Mouse (Mus musculus) stomach, postnatal 0 days (tissue): ENCODE measurements around the gene Kansl2. TPM values are rescaled to one million over a fixed set of nuclear protein-coding genes. Genes with fewer than 3 reads are reported as not detected.

ENCODE experiments used
- ATAC-seq: fragments of 200-750 bp; cut with Nextera tagmentation; 2 replicates; pipeline ENCODE4 v1.8.0; 2017; ENCODE audit not compliant: low FRiP score, low TSS enrichment
- DNase-seq: peaks from one replicate; pipeline ENCODE4 v3.0.0-alpha.2; 2016; ENCODE audit warnings: low spot score
- H3K27ac ChIP-seq: fragments of 300-500 bp; sonication (generic); replicated peaks from 2 replicates; pipeline ENCODE4 v1.5.1; 2014; ENCODE audit warnings: mild to moderate bottlenecking, control low read depth
- H3K27me3 ChIP-seq: fragments of 300-500 bp; sonication (generic); 2 replicates; pipeline ENCODE4 v1.6.1; 2014; ENCODE audit warnings: low read length; ENCODE audit not compliant: control insufficient read depth, insufficient read depth
- H3K36me3 ChIP-seq: fragments of 300-500 bp; sonication (generic); 2 replicates; pipeline ENCODE4 v1.6.1; 2014; ENCODE audit warnings: low read length, mixed read lengths; ENCODE audit not compliant: control insufficient read depth, insufficient read depth
- H3K4me1 ChIP-seq: fragments of 300-500 bp; sonication (generic); replicated peaks from 2 replicates; pipeline ENCODE4 v1.6.1; 2014; ENCODE audit warnings: antibody characterized with exemption; ENCODE audit not compliant: control insufficient read depth, insufficient read depth
- H3K4me2 ChIP-seq: fragments of 300-500 bp; sonication (generic); replicated peaks from 2 replicates; pipeline ENCODE4 v1.6.1; 2014; ENCODE audit warnings: low read depth, mild to moderate bottlenecking, control low read depth, moderate library complexity
- H3K4me3 ChIP-seq: fragments of 300-500 bp; sonication (generic); 2 replicates; pipeline ENCODE4 v1.5.1; 2014; ENCODE audit warnings: low read depth, low read length, control low read depth
- H3K9ac ChIP-seq: fragments of 300-500 bp; sonication (generic); 2 replicates; pipeline ENCODE4 v1.6.1; 2014; ENCODE audit warnings: mild to moderate bottlenecking, low read length, control low read depth, mixed read lengths
- H3K9me3 ChIP-seq: fragments of 300-500 bp; sonication (generic); 2 replicates; pipeline ENCODE4 v1.6.1; 2016; ENCODE audit warnings: low read length; ENCODE audit not compliant: control insufficient read depth
- CTCF ChIP-seq: IDR thresholded peaks from 2 replicates; pipeline ENCODE4 v1.5.1; 2016; ENCODE audit warnings: antibody characterized with exemption, low read depth, mild to moderate bottlenecking, moderate library complexity
- EP300 ChIP-seq: optimal IDR thresholded peaks from 2 replicates; pipeline ENCODE3; 2016; ENCODE audit warnings: antibody characterized with exemption
- WGBS: fragments of 180-500 bp; shearing (Covaris S2); extraction: QIAGEN DNeasy Blood & Tissue Kit; methylation state at CpG from one replicate; pipeline ENCODE4 v1.1.7; 2014; 5-methylcytosine and 5-hydroxymethylcytosine counted together
- polyA plus RNA-seq: library from polyadenylated mRNA; unstranded; fragments of >200 nt; fragmentation: Nextera tagmentation; extraction: Ambion mirVana; gene quantifications from 2 replicates; pipeline ENCODE4 v1.2.1, GENCODE M21; 2015

Kansl2 gene
- polyA plus RNA-seq, 1 experiment from 2014 or later = 44.3 TPM

GRCm38 (mm10) chr15:98543341-98543740 lies 9.3 kb upstream of the Kansl2 start:
- TF ChIP-seq EP300 (no peak), CTCF (no peak)
- DNase-seq = no peak
- 86% methylated on average over 4 of the region's 4 CpGs for WGBS
- no peak overlapping the region for H3K4me3 ChIP-seq
- no peaks in the 10 kb centered on the region for H3K9me3 ChIP-seq
- H3K4me2 ChIP-seq = no peak overlapping the region
- no peaks in the 10 kb centered on the region for H3K4me1 ChIP-seq
- H3K36me3 ChIP-seq = peaks cover 23% of the 10 kb centered on the region
- no peak overlapping the region for H3K9ac ChIP-seq
- no peak overlapping the region for H3K27ac ChIP-seq
- no peak for ATAC-seq
- no peaks in the 10 kb centered on the region for H3K27me3 ChIP-seq

GRCm38 (mm10) chr15:98541064-98541463 lies 7.0 kb upstream of the Kansl2 start:
- no peak overlapping the region for H3K4me3 ChIP-seq
- H3K4me2 ChIP-seq = no peak overlapping the region
- no peaks in the 10 kb centered on the region for H3K4me1 ChIP-seq
- ATAC-seq = no peak
- WGBS = 75% methylated on average over 6 of the region's 6 CpGs
- H3K9me3 ChIP-seq = no peaks in the 10 kb centered on the region
- no peak overlapping the region for H3K27ac ChIP-seq
- no peak for DNase-seq
- no peaks in the 10 kb centered on the region for H3K27me3 ChIP-seq
- TF ChIP-seq EP300 (no peak), CTCF (no peak)
- peaks cover 16% of the 10 kb centered on the region for H3K36me3 ChIP-seq
- H3K9ac ChIP-seq = no peak overlapping the region

- Histone ChIP-seq H3K27me3 (no peaks in the 10 kb centered on the region), H3K9me3 (no peaks in the 10 kb centered on the region), H3K36me3 (no peaks in the 10 kb centered on the region), H3K9ac (no peak overlapping the region), H3K27ac (no peak overlapping the region), H3K4me2 (no peak overlapping the region), H3K4me1 (no peaks in the 10 kb centered on the region), H3K4me3 (no peak overlapping the region)
- ATAC-seq = no peak
- no peak for DNase-seq
- 67% methylated on average over 4 of the region's 4 CpGs for WGBS
- no peak for TF ChIP-seq CTCF
- TF ChIP-seq EP300 = no peak
Observed at GRCm38 (mm10) chr15:98537923-98538322, 3.9 kb upstream of the Kansl2 start.

GRCm38 (mm10) chr15:98536828-98537510 lies 2.9 kb upstream of the Kansl2 start:
- 83% methylated on average over 8 of the region's 8 CpGs for WGBS
- no peak overlapping the region for H3K9ac ChIP-seq
- no peaks in the 10 kb centered on the region for H3K9me3 ChIP-seq
- no peak for DNase-seq
- ATAC-seq = no peak
- H3K36me3 ChIP-seq = no peaks in the 10 kb centered on the region
- 0 out of 2 replicates have a peak, but pooled peaks cover 3% of the 10 kb centered on the region for H3K4me1 ChIP-seq
- H3K4me3 ChIP-seq = no peak overlapping the region
- no peaks in the 10 kb centered on the region for H3K27me3 ChIP-seq
- H3K4me2 ChIP-seq = no peak overlapping the region
- no peak for TF ChIP-seq EP300
- TF ChIP-seq CTCF = no peak
- H3K27ac ChIP-seq = no peak overlapping the region

GRCm38 (mm10) chr15:98535921-98536320 lies 1.9 kb upstream of the Kansl2 start:
- no peak overlapping the region for H3K27ac ChIP-seq
- WGBS = 91% methylated on average over 3 of the region's 4 CpGs
- TF ChIP-seq EP300 = no peak
- TF ChIP-seq CTCF = no peak

GRCm38 (mm10) chr15:98533035-98533531 lies 981 bp downstream of the Kansl2 start:
- peak; percentile 26 for DNase-seq
- H3K9me3 ChIP-seq = no peaks in the 10 kb centered on the region
- H3K9ac ChIP-seq = peak overlapping the region; percentile 93
- 0 out of 2 replicates have a peak, but pooled peaks cover 3% of the 10 kb centered on the region for H3K4me1 ChIP-seq
- peak overlapping the region; percentile 77 for H3K4me2 ChIP-seq
- H3K27me3 ChIP-seq = no peaks in the 10 kb centered on the region
- no peak for TF ChIP-seq CTCF
- no peak for ATAC-seq
- WGBS = under 1% methylated on average over 18 of the region's 18 CpGs
- peaks cover 6% of the 10 kb centered on the region for H3K36me3 ChIP-seq
- H3K27ac ChIP-seq = peak overlapping the region; percentile 45; the same call in 1 of the 2 replicates
- peak overlapping the region; percentile 80 for H3K4me3 ChIP-seq

More at GRCm38 (mm10) chr15:98535921-98536320, 1.9 kb upstream of the Kansl2 start:
- no peak overlapping the region for H3K4me3 ChIP-seq
- H3K4me2 ChIP-seq = no peak overlapping the region
- DNase-seq (no peak), ATAC-seq (no peak)
- H3K4me1 ChIP-seq = 0 out of 2 replicates have a peak, but pooled peaks cover 3% of the 10 kb centered on the region
- H3K27me3 ChIP-seq = no peaks in the 10 kb centered on the region
- no peaks in the 10 kb centered on the region; the same call in 1 of the 2 replicates for H3K36me3 ChIP-seq
- no peak overlapping the region for H3K9ac ChIP-seq
- no peaks in the 10 kb centered on the region for H3K9me3 ChIP-seq
